Mouse (Mus musculus): Measurements from ENCODE around the gene Specc1.
A peak's percentile ranks its signal among the peaks of the same experiment; 100 is the strongest.

Gene Specc1

DNA sequence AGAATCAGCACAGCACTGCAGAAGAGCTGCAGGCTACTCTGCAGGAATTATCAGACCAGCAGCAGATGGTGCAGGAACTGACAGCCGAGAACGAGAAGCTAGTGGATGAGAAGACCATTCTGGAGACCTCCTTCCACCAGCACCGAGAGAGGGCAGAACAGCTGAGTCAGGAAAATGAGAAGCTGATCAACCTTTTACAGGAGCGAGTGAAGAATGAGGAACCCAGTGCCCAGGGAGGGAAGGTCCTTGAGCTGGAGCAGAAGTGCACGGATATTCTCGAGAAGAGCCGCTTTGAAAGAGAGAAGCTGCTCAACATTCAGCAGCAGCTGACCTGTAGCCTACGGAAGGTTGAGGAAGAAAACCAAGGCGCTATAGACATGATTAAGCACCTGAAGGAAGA, 162.0 kb downstream of the Specc1 start:
- no peak for DNase-seq

DNA sequence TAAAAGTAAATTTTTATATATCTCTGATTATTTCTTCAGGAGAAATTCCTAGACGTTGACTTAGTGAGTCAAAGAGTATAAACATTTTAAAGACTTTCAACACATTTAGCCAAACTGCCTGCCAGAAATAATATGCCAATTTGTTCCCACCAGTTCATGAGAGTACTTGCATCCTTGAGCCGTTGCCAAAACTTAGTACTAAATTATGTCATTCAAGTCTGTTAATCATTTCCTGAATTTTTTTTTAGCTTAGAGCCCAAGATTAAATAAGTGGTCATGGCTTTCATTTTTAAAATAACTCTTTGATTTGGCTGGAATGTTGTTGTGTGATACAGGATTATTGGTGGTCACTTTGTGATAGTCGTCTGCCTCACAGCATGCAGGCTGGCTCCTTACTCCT, 163.3 kb downstream of the Specc1 start:
- peak; percentile 63 for DNase-seq

DNA sequence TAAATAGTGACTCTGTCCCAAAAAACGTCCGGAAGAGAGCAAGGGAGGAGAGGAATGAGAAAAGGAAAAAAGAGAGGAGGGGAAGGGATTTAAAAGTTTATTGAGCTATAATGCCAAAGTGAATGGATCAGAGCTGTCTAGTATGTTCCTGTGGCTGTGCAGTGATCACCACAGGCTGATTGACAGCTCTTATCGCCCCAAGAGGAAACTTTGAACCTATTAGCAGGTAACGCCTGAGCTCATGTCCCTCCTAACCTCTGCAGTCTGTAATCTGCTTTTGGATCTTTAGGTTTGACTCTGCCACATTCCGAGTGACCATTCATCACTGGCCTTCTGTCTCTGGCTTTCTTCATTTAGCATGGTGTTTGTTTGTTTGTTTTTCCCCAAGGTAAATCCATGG, 164.8 kb downstream of the Specc1 start:
- DNase-seq = no peak

DNA sequence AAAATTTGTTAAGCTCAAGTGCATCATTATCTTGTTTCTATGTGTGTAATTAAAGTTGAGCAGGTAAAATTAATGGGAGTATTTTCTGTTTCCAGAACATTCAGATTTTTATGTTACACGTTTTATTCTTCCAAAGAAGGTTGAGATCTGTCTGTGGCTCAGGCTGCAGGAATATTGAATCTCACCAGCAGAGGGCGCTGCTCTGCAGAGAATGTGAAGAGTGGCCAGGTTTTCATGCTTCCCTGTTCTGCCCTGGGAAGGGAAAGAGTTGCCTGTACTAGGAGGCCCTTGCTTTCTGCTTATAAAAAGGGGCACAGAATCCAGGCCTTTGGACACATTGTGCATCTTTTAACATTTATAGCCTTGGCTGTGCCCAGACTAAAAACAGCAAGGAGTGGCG, 171.1 kb downstream of the Specc1 start:
- DNase-seq = peak; percentile 86

DNA sequence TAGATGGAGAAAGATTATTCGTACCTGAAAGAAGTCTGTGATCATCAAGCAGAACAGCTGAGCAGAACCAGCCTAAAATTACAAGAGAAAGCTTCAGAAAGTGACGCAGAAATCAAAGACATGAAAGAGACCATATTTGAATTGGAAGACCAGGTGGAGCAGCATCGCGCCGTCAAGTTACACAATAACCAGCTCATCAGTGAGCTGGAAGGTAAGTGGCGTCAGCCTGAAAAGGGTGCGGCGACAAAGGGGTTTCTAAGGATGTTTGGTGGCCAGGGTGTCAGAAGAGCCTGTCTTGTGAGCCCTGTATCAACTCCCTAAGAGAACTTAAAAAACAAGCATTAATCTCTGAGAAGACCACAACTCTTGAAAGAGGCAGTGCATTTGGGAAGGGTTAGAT, 171.6 kb downstream of the Specc1 start:
- no peak for DNase-seq

DNA sequence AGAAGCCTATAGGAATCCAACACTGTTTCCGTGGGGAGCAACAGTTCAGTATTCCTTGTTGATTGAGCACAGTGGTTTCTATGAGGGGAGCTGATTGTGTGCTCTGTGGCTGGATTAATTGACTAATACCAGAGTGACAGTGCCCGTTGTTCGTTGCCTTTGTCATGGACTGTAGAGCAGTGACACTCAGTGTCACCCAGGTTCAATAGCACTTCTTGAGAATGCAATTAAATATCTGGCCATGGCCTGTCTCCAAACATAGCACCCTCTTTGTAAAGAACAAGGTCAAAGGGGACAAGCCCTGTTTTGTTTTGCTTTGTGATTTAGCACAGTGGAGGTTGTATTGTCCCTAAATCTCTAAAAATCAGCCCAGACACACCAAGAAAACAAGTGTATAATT, 173.6 kb downstream of the Specc1 start:
- no peak for DNase-seq

DNA sequence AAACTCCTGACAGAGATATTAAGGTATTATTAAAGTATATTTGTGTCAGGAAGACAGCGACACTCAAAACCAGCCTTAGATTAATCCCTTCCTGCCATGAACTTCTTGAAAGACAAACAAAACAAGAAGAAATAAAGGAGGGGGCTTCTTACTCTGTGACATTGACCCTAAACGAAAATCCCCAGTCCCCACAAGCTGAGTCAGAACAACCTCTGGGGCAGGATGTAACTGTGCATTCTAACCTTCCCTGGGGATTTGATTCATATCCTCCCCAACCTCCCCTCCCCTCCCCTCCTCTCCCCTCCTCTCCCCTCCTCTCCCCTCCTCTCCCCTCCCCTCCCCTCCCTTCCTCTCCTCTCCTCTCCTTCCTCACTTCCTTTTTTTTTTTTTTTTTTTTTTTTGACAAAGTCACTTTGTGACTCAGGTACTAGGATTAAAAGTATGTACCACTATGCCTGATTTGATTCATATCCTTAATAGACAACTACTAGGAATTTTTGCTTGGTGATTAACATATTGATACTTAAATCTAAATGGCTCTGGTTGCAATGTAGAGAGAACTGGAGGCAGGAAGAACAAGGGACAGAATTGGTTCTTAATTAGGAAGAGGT, 174.2 kb downstream of the Specc1 start:
- no peak for DNase-seq

DNA sequence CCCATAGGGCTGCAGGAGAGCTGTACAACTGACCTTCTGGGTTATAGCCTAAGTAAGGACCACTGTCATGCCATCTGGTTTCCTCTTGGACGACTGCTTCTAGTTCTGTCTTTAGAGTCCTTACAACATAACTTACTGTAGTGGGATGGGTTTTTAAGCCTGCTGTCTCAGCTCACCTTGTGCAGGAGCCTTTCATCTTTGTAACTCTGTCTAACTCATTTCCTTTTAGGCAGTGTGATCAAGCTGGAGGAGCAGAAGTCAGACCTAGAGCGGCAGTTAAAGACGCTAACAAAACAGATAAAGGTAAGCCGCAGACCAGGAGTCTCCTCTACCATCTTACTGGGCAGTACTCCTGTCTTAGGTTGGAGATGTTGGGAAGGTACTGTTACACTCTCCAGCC, 175.0 kb downstream of the Specc1 start:
- no peak for DNase-seq

DNA sequence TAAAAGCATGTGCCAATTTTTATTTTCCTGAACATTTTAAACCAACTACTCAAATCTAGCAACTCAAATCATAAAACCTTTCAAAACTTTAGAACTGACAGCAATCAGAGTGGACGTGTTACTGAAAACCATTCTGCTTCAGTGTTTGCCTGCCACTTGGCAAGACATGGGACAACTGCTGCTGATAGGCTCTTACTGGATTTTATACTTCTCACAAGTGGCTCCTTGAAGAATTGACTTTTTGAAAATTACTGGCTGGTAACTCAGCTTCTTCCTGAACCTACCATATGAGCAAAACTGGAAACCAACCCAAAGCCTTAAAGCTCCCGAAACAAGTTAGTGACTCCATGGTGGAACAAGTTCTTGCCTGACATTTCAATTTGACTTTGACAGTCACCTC, 177.6 kb downstream of the Specc1 start:
- DNase-seq = no peak

DNA sequence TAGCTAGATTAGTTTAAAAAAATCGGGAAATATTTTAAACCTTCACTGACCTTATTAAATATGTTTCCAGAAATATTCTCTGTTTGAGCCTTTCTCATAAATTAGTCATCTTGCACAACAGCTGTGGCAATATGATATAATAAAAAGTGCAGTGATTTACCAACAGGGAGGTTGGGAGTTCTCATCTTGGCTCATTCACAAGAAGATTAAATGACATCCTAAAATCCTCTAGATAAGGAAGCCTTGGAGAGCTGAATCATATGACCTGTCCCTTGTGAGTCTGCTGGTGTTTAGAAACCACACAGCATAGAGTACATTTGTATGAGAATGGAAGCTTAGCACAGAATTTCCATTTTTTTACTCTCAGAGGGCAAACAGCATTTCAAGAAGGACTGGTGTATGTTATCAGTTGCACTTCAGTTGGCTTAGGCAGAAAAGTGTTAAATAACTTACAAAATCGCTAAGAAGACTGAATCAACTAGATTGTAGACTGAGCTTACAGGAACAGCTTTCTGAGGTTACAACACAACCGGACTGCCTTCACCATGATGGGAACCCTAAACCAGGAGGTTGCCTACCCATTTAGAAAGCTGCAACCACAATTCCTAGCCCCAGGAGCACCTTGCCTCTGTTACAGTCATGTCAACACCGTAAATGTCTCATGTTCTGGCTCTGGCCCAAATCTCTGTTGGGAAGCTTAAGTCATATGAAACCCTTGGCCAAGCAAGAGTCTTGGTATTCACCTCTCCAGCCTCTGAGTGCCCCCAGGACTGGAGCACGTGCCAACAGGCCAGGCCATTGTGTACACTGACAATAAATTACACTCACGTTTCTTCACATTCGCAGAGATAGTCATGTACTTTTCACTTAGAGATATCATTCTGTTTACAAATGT, 188.9 kb downstream of the Specc1 start:
- peak; percentile 38 for DNase-seq

DNA sequence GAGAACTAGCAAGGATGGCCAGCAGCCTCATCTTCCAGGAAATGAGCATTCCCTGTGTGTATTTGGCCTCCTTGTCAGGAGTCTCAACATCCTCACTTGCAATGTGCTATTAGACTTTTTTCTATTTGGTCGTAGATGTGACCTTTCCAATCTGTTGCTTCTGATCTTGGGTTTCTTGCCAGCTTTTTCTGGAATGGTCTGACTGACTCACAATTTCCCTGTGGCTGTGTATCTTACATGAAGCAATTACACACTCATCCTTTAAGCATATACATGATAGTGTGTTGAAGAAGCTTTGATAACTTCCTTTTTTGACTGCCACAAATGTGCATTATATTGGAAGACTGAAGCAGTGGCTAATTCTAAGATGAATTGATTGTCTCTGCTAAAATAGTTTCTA, 190.1 kb downstream of the Specc1 start:
- no peak for DNase-seq

DNA sequence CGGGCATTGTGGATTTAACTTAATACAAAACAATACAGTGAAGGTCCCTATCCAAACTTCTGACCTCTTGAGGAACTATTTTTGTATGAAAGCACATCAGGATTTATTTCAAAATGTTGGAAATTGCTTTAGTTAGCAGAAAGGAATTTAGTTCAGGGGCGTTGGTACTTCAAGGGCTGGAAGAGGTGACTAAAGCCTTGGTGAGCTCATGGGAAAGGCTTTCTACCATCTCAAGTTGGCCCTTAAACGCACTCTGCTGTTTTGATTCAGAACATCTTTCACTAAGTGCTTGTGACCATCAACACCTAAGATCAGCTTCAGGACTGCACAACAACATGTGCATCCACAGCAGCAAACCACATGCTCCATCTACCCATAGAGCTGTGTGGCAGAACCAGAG, 191.5 kb downstream of the Specc1 start:
- no peak for DNase-seq

DNA sequence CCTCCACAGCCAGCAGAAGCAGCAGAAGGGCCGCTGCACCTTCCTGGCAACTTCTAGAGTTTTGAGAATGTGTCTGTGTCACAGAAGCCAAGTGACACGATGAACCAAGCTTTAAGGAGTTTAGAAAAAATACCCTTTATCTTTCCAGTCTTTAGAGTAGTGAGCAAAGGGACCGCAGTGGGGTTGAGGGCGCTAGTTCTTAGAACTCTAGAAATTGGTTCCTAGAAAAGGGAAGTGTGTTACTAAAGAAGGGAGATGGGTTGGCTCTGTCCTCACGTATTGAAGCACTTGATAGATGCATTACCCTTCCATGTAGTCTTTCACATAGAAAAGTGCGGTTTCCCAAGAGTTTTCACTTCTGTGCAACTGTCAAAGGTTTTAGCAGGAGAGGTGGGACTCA, 191.9 kb downstream of the Specc1 start:
- DNase-seq = no peak

DNA sequence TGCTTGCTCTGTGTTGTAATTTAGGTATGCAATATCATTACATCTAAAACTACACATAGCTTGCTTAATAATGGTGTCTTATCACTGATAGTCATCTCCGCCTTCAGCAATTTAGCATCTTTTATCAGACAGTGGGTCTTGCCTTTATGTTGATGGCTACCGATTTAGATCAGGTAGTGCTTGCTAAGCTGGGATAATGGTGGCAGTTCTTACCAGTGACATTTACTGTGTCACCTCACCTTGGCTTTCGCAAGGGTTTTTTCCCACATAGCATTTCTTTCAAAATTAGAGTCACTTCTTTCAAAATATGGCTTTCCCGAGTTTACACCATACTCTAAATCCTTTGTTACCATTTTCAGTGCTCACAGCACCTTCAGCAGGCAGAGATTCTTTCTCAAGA, 196.5 kb downstream of the Specc1 start:
- DNase-seq = no peak

DNA sequence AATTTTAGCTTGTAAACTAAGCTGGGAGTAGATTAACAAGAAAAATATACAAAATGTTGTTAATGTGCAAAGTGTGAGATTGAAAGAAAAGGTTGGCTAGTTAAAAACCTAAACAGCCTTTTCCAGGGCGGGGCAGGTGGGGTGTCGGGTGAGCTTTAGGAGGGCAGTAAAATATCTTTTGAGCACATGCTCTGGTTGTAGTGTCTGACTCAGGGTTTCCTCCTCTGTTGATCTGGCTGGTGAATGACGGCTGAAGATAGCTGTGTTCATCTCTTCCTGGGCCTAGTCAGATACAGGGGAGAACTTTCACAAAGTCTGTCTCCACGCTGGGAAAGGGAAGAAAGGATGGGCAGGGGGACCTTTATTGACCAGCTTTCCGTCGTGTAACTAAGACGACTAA, 203.2 kb downstream of the Specc1 start:
- DNase-seq = no peak

DNA sequence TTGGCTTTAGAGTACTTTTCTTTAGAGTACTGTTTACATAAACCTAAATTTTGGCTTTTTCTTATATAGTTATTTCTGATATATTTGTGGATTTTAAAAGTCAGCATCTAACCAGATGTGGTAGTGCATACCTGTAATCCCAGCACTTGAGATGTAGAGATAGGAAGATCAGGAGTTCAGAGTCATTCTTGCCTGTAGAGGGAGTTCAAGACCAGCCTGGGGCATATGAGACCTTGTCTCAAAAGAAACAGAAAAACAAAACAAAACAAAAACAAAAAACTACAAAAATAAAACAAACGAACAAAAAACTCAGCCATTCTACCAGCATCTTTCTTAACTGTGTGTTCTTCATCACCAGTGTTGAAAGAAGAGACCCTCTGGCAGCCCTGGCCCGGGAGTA, 204.9 kb downstream of the Specc1 start:
- DNase-seq = no peak

DNA sequence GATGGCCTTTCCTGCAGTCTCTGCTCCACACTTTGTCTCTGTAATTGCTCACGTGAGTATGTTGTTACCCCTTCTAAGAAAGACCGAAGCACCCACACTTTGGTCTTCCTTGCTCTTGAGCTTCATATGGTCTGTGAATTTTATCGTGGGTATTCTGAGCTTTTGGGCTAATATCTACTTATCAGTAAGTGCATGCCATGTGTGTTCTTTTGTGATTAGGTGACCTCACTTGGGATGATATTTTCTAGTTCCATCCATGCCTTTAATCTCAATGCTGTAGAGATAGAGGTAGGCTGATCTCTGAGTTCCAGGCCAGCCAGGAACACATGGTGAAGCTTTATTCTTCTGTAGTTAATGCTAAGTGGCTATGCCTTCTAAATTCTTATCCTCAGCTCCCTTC, 207.8 kb downstream of the Specc1 start:
- no peak for DNase-seq

DNA sequence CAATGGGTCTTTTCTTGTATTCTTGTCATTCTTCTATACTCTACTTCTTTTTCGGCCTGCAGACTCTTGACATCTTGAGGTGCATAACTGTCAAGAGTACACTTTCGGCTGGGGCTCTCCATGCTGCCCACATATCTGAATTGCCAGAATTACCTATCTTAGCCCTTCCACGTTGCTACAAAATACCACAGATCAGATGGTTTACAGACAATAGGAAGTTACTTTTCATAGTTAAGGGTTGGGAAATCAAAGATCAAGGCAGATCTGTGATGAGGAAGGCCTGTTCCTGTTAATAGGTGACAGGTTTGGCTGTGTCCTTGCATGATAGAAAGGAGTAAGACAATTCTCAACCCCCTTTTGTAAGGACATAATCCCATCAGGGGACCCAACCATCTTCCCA, 209.9 kb downstream of the Specc1 start:
- no peak for DNase-seq

DNA sequence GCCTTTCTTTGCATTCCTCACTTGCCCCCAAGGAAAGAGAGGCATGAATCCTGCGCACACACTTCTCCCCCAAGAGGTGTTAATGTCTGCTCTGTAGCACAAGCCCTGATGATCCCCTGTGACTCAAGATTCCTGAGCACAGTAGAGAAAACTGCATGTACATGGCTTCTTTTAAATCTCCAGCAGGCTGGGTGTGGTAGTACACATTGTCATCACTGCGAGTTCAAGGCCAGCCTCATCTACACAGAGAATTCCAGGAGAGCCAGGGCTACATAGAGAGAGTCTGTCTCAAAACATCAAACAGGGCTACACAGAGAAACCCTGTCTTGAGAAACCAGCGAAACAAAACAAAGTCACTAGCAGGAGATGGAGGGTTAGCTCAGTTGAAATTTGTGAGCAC, 211.6 kb downstream of the Specc1 start:
- no peak for DNase-seq

DNA sequence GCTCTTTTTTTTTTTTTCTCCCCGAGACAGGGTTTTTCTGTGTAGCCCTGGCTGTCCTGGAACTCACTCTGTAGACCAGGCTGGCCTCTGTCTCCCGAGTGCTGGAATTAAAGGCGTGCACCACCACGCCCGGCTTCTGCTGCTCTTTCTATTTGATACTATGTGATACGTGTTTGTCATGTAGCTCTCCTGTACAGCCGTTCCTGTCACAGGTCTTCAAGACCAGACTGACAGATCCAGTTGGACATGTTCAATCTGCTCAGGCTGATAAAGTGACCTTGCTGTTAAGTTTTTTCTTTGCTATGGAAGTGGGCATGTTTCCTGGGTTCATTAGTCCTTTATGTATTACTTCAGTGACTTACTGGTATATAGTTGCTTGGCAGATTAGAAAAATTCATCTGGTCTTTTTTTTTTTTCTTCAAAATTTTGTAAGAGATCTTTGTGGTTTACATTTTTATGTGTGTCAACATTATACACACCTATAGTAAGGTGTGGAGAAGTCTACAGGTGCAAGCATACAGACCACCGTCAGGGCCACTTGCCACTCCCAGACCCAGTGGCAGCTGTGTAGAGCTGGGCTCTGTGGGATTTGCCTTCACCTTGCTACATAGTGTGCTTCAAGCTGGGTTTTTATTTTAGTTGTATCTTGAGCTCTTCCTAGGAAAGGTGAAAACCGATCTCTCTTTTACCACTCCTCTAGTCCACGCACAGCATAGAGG, 221.0 kb downstream of the Specc1 start:
- no peak for DNase-seq

DNA sequence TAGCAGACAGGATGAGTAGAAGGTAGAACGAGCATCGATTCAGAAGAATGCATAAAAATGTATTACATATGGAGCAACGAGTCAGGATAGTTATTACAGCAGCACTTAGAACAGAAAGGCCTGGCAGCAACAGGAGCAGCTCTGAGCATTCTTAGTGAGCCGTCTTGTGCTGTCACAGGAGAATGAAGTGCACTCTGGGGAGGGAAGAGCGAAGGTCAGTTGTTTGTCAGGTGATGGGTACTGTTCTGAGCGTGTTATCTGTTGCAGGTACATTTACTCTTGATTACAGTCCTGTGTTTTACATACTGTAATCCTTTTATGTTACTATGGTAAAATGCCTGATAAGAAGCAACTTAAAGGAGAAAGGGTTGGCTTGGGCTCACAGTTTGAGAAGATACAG, 224.2 kb downstream of the Specc1 start:
- no peak for DNase-seq

DNA sequence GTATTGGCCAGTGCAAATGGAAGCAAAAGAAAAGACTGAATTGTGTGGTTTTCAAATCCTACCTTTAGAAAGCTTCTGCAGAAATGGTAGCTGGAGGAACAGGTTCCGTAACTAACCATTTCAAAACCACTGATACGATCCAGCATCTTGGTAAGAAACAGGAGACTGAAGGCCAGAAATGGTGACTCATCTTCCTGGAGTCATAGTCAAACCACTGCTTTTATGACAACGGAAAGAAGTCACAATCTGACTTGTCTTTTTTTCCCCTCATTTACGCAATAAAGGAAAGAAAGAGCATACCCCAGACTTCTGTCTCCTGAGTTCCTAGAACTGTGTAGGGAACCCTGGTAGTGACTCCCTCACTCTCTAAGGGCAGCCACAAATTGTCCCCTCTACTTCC, 228.3 kb downstream of the Specc1 start:
- no peak for DNase-seq

DNA sequence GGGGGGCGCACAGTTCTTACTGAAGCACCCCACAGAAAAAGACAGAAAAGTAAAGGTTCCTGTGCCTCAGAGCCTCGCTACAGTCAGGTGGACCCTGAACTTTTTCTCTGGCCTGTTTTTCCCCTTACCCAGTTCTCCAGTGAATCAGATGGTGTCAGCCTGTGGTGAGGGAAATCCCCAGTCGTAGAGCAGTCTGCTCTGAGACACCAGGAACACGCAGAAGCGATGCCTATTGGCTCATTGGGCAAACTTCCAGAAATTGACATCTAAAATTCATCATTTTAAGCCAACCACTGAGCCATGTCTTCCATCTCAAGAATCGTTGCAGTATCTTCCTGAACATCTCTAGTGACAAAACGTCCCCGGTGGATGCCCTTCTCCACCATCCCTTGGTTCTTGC, 230.5 kb downstream of the Specc1 start:
- no peak for DNase-seq

DNA sequence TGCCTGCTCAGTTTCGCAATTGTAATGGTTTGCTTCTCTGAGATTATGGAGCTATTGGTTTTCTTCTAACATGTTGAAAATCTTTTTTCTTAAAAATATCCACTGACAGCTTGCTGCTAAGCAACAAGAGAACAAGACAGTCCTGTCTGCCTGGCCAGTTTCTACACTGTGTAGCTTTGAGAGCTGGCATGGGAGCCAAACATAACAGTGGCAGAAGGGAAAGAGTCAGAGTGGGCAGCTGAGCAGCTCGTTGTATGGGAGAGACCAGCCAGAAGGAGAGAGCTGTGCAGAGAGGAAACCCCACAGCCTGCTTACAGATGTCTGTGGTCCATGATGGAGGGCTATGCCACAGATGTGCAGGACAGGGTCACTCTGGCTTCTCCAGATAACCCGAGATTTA, 235.5 kb downstream of the Specc1 start:
- DNase-seq = no peak

All from kidney, adult 9 months (tissue).